Mouse (Mus musculus): Measurements from ENCODE around the gene Acaca.

Gene Acaca

DNA sequence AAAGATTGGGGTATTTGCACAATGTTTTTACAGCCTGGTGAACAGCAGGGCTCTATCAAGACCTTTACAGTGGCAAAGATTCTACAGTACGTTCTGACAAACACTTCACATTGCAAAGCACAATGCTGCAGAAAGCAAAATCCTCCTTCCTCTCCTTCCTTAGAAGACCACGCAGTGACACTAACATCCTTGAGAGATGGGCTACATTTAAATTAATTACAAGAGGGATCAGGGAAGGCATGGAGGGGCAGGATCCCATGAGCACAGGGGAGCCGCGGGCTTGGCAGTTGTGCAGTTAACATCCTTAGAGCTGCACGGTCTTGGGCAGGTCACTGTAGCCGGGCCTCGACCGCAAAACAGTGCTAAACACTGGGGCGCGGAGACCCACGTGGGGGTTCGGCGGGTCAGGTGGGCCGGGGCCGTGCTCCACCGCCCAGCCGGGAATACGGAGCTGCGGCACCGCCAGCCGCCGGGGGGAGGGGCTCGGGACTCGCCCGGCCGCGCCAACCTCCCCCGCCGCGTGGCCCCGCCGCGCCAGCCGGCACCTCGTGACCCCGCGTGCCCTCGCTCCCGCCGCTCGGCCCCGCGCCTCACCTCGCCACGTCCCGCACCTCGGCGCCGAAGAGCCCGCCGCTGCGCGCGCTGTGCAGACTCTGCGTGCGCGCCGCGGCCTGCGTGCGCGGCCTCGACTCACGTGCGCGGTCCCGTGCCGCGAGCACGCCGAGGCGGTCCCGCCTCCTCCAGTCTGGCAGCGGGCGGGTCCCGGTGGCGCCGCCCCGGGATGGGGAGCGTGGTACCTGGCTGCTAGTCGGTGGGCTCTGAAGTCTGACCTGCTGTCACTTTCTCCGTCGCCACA lies at the start of gene Acaca, which contains the start of gene Tada2a:
Acaca (plus strand) TSS at position 730 of the 856 bp plus-strand sequence.
Tada2a (minus strand) TSS at position 658 of the 856 bp plus-strand sequence.
- peak; percentile 82 for DNase-seq

- DNase-seq, result no peak
Observed at GRCm38 (mm10) chr11:84079887-84080286, 49.6 kb upstream of the Acaca start.

DNA sequence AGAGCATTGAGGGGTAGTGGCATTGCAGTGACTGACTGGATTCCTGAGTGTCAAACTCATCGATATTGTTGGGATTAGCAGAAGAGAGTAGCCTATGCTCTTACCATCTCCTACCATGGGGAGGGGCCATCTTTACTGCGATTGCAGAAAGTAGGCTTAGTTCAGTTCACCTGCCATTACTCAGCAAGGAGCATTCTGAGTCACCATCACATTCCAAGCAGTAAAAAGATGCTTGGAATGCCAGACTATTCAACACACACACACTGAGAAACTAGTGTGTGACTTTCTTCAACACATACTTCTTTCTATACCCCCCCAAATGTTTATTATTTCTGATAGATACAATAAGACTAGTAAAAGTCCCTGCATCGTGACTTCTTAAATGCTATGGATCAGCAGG lies 49.1 kb upstream of the Acaca start:
- no peak for DNase-seq

GRCm38 (mm10) chr11:84081901-84082300 lies 47.6 kb upstream of the Acaca start:
- no peak for DNase-seq

- DNase-seq, result no peak
Observed at GRCm38 (mm10) chr11:84090572-84090971, 38.9 kb upstream of the Acaca start.

DNA sequence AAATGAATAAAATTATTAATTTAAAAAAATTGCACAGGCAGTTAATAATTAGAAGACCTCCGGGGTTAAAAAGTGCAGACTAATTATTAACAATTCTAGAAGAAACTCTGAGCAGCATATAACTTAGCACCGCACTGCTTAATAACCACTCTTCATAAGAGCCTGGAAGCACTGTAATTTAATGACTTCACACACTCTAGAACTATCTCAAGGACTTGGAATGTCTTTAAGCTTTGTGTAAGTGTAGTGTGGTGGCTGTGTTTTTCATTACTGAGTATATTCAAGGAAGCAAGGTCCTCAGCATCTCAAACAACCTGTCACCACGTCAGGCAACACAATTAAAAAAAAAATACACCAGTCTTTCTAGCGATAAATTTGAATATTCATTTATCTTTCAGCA lies 34.4 kb upstream of the Acaca start:
- DNase-seq, result no peak

- peak; percentile 38 for DNase-seq
Observed at GRCm38 (mm10) chr11:84097251-84097998, 32.0 kb upstream of the Acaca start.

- no peak for DNase-seq
Observed at GRCm38 (mm10) chr11:84101182-84101581, 28.3 kb upstream of the Acaca start.

GRCm38 (mm10) chr11:84104036-84104435 lies 25.4 kb upstream of the Acaca start:
- DNase-seq, result no peak

GRCm38 (mm10) chr11:84107137-84107536 lies 22.3 kb upstream of the Acaca start:
- DNase-seq, result no peak

- peak; percentile 25 for DNase-seq
Observed at GRCm38 (mm10) chr11:84113623-84114022, 15.8 kb upstream of the Acaca start.

GRCm38 (mm10) chr11:84115646-84116045 lies 13.8 kb upstream of the Acaca start:
- no peak for DNase-seq

- DNase-seq, result no peak
Observed at GRCm38 (mm10) chr11:84116221-84116620, 13.3 kb upstream of the Acaca start.

GRCm38 (mm10) chr11:84117431-84117830 lies 12.0 kb upstream of the Acaca start:
- no peak for DNase-seq

DNA sequence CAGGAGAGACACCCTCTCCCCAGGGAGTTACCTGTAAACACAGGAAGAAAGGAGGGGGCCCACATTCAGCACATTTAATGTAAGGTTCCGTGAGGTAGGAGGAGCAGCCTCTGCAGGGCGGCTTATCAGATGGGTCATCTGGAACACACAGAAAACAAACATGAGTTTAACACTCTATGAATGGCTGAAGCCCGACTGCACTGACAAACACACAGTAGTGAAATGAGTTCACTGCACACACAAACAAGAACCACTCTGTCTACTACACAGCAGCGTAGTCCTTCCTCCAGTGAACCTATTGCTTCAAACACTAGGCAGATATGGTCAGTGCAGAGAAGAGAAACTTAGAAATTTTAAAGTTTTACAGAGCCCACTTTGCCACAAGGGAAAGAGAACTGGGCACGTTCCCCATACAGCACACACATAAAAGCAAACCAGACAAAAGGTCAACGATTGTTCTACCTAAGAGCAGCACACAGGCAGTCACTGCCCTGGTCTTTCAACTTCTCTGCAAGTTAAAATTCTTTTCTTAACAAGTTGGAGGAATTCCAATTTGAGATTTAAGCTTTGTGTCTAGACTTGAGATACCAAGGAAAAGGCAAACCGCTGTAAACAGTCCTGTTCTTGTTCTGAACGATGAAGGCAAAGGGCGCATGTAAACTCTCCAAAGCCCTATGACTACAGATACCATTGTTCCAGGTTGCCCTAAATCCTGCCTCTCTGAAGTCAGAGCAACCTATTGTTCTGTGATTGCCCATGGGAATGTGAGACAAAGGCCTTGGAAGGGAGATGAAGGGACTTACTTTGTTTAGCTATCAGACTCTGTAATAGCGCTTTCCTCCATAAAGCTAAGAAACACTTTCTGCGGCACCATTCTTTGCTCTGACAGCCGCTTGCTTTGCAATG lies 8.2 kb upstream of the Acaca start:
- DNase-seq, result no peak

DNA sequence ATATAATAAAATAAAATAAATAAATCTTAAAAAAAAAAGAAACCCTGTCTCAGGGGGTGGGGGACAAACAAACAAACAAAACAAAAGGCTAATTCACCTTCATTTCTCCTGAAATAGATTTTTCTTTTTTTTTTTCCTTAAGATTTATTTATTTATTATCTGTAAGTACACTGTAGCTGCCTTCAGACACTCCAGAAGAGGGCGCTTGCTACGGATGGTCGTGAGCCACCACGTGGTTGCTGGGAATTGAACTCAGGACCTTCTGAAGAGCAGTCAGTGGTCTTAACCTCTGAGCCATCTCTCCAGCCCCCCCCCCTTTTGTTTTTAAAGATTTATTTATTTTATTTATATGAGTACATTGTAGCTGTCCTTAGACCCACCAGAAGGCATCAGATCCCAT lies 1.5 kb upstream of the Acaca start:
- DNase-seq, result no peak

- no peak for DNase-seq
Observed at GRCm38 (mm10) chr11:84129799-84130185, 320 bp downstream of the Acaca start.

DNA sequence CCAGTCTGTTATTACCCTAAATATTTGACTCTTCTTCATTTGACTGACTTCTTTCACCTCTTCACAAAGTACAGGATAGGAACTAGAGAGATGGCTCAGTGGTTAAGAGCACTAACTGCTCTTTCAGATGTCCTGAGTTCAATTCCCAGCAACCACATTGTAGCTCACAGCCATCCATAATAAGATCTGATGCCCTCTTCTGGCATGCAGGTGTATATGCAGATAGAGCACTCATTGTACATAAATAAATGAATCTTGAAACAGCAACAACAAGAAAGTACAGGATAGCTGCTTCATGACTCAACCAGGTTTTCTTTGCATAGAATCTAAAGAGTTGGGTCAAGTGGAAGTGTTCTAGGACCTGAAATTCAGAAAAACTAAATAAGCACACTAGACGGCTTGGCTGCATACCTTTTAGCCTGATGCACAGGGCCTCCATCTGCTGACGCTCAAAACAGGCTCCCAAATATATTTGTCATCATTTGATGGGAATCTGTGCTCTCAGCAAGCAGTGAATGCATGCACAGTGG lies 4.9 kb downstream of the Acaca start:
- DNase-seq, result no peak

DNA sequence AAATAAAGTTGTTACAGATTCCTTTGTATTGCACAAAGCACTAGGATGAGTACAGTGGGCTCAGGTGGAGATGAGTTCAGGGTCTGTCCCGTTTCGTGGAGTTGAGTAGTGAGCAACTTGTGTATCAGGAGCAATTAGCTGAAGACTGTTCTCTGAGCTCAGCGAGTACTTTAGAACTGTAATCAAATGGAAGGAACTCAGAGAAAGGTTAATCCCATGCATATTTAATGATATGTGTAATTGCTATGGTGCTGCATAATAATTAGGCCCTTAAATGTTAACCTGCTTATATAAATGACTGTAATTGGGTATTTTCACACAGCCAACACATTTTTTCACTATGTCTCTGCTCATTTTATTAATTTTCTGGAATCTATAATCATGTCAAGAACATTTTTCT lies 7.0 kb downstream of the Acaca start:
- DNase-seq, result no peak

DNA sequence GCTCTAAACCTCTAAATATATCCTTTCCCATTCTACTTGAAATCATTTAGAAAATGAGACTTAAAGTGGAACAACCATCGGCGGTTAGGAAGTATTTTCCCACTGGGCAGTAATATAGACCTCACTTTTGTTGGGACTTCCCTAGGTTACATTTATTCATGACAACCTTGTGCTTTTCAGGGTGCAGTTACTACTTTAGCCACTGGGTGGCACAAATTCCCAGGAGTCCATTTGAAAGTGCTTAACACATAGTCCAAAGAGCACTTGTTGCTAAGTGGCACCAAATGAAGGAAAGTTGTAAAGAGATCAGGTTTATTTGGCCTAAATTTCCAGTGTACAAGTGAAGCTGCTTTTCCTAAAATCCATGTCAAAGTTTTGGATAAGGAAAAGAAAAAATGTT lies 12.3 kb downstream of the Acaca start:
- DNase-seq, result peak; percentile 37

GRCm38 (mm10) chr11:84145201-84145798 lies 15.8 kb downstream of the Acaca start:
- no peak for DNase-seq

DNA sequence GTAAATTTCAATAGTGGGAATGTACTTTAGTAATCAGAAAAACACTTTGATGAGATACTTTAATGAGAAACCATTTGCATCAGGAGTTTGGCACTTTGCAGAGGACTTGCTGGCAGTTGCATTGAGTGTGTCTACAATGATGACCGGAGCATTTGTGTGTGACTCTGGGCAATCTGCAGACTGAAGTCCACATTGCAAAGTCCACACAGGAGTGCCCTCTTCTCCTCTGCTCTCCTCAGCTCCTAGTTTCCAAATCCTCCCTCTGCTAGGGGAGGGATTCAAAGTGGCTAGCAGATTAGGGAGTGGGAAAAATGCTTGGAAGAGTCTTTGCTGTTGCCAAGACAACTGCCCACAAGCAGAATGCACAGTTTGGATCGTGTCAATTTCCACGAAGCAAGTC lies 16.6 kb downstream of the Acaca start:
- DNase-seq, result no peak

All from right cerebral cortex, adult 18-20 months (tissue).